Mouse (Mus musculus) cortical plate, adult 2 months (tissue): Measurements from ENCODE around the gene Stxbp6.

ENCODE experiments used
- CTCF ChIP-seq: fragments of 200-500 bp; IDR thresholded peaks from 2 replicates; pipeline ENCODE4 v1.5.1; 2011; ENCODE audit warnings: mild to moderate bottlenecking, control low read depth, low read length; ENCODE audit not compliant: insufficient read depth; ENCODE audit errors: extremely low read depth
- POLR2A ChIP-seq: fragments of 200-500 bp; IDR thresholded peaks from 2 replicates; pipeline ENCODE4 v1.6.1; 2011; ENCODE audit warnings: mild to moderate bottlenecking, low read length, control low read depth; ENCODE audit not compliant: insufficient read depth; ENCODE audit errors: extremely low read depth

- TF ChIP-seq POLR2A: no peak
- no peak for TF ChIP-seq CTCF
These were observed 215.1 kb downstream of the Stxbp6 start for GRCm38 (mm10) chr12:44859454-44859853.
